Mouse (Mus musculus): ENCODE results near the gene Map1b.

The Map1b gene

DNA sequence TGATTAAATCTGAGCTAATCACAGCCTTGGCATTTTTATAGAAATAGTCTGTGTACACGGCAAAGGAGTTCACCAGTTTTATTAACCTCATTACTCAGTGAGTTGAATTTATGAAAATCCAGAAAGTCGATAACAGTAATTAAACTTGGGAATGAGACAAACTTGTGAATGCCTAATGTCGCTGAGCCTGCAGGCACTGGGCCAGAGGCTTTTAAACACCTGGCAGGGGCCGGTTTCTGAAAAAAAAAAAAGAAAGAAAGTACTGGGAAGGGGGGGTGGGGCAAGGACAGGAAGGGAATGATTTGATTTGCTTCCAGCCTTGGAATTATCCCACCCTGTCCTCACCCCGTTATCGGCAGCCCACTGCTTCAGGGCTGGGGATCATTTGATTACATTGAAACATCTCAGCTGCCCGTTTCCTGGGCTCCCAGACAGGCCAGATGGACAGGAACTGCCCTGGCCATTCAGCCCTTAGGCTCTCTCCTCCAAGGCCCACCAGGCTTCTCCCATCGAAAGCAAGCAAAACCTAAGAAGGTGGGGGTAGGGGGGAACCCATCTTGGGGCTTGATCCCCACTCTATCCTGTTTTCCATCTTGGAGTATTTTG, 21.7 kb upstream of the Map1b start:
- ATAC-seq (ENCODE audit: insufficient number of reproducible peaks, low FRiP score, low TSS enrichment): no peak

- ATAC-seq (ENCODE audit: insufficient number of reproducible peaks, low FRiP score, low TSS enrichment): peak; percentile 70
Observed at GRCm38 (mm10) chr13:99528456-99528855, 12.1 kb upstream of the Map1b start.

- ATAC-seq (ENCODE audit: insufficient number of reproducible peaks, low FRiP score, low TSS enrichment): no peak
Observed at GRCm38 (mm10) chr13:99527936-99528335, 11.6 kb upstream of the Map1b start.

- ATAC-seq (ENCODE audit: insufficient number of reproducible peaks, low FRiP score, low TSS enrichment): no peak
Observed at GRCm38 (mm10) chr13:99525491-99525890, 9.2 kb upstream of the Map1b start.

- ATAC-seq (ENCODE audit: insufficient number of reproducible peaks, low FRiP score, low TSS enrichment): no peak
Observed at GRCm38 (mm10) chr13:99517836-99518235, 1.5 kb upstream of the Map1b start.

GRCm38 (mm10) chr13:99515736-99516447, 448 bp downstream of the Map1b start:
- ATAC-seq (ENCODE audit: insufficient number of reproducible peaks, low FRiP score, low TSS enrichment): peak; percentile 16; the same call in 1 of the 2 replicates

GRCm38 (mm10) chr13:99514917-99515591, 1.3 kb downstream of the Map1b start:
- ATAC-seq (ENCODE audit: insufficient number of reproducible peaks, low FRiP score, low TSS enrichment): peak; percentile 53

GRCm38 (mm10) chr13:99513990-99514389, 2.4 kb downstream of the Map1b start:
- no peak for ATAC-seq (ENCODE audit: insufficient number of reproducible peaks, low FRiP score, low TSS enrichment)

- ATAC-seq (ENCODE audit: insufficient number of reproducible peaks, low FRiP score, low TSS enrichment): no peak
Observed at GRCm38 (mm10) chr13:99513138-99513537, 3.2 kb downstream of the Map1b start.

DNA sequence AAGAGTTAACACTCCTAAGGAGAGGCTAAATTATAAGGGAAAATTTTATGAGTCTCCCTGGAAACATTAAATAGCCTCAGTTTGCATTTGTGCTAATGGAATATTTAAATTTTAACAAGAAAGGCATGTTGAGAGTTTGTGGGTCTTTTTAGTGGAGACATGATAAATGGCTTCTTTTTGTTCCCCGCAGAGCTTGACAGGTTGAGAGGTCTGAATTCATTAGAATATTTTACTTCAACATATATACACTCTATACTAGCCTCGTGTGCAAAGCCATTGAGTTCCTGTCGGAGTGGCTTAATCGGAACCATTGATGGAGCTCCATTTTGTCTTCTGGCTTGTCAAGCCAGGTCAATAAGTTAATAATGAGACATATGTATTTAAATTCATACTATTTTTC, 6.4 kb downstream of the Map1b start:
- no peak for ATAC-seq (ENCODE audit: insufficient number of reproducible peaks, low FRiP score, low TSS enrichment)

- no peak for ATAC-seq (ENCODE audit: insufficient number of reproducible peaks, low FRiP score, low TSS enrichment)
Observed at GRCm38 (mm10) chr13:99506580-99506962, 9.8 kb downstream of the Map1b start.

DNA sequence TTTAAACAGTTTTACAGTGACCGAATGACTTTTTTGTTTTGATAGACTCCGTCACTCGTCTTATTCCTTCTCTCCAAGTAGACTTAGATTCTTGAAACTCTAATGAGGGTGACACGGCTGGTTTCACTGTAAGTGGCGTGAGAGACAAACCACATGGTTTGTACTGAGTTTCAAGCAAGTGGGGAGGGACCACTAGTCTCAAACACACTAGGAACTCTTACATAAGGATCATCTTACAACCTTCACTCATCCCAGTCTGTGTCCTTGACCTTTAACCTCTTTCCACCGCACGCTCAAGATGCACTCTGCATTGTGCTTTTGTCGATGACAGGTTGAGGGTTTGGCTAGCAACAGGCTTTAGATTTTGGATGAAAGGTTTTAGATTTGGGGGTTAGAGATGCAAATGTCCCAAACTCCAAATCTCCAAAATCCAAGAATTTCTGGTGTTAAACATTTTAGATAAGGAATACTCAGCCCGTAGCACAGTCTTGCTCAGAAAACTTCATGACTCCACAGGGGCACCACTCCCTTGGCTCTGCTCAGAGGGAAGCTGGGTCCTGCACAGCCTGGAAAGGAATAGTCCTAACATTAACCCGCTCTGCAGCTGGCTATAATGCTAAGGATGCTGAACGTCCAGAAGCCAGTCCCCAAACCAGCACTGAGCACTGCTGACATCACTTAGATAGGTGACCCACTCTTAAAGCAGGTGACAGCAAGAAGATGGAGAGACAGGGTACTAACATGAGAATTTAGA, 10.3 kb downstream of the Map1b start:
- ATAC-seq (ENCODE audit: insufficient number of reproducible peaks, low FRiP score, low TSS enrichment): no peak

- no peak for ATAC-seq (ENCODE audit: insufficient number of reproducible peaks, low FRiP score, low TSS enrichment)
Observed at GRCm38 (mm10) chr13:99503370-99503979, 12.9 kb downstream of the Map1b start.

- ATAC-seq (ENCODE audit: insufficient number of reproducible peaks, low FRiP score, low TSS enrichment): 0 out of 2 replicates have a peak, but pooled peaks have one; percentile 27
Observed at GRCm38 (mm10) chr13:99502911-99503310, 13.4 kb downstream of the Map1b start.

DNA sequence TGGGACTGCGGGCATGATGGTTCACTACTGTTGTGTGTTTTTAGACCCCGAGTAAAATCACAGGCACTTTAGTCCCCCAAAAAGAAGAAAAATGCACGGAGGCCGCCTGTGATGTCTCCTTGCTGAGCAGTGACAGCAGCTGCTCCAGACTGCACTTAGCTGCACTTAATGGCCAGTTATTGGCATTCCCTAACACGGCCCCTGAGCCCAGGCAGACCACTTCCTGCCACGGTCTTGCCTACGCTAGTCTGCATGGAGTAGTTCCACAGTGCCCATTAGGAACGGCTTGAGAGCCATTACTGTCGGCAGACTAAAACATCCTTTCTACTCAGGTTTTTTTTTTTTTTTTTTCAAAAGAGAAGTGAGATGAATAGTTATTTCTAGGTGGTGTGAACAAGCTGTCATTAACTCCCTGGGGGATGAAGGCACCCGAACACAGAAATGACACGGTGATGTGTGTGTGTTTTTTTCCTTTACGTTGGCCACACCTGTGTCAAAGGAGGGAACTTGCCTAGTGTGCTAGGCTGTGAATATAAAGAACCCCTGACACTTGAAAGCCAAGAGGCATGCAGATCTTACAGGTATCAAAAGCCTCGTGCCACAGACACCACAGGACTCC, 14.1 kb downstream of the Map1b start:
- no peak for ATAC-seq (ENCODE audit: insufficient number of reproducible peaks, low FRiP score, low TSS enrichment)

GRCm38 (mm10) chr13:99501393-99501792, 14.9 kb downstream of the Map1b start:
- no peak for ATAC-seq (ENCODE audit: insufficient number of reproducible peaks, low FRiP score, low TSS enrichment)

- ATAC-seq (ENCODE audit: insufficient number of reproducible peaks, low FRiP score, low TSS enrichment): no peak
Observed at GRCm38 (mm10) chr13:99500609-99501008, 15.7 kb downstream of the Map1b start.

- no peak for ATAC-seq (ENCODE audit: insufficient number of reproducible peaks, low FRiP score, low TSS enrichment)
Observed at GRCm38 (mm10) chr13:99499764-99500163, 16.6 kb downstream of the Map1b start.

DNA sequence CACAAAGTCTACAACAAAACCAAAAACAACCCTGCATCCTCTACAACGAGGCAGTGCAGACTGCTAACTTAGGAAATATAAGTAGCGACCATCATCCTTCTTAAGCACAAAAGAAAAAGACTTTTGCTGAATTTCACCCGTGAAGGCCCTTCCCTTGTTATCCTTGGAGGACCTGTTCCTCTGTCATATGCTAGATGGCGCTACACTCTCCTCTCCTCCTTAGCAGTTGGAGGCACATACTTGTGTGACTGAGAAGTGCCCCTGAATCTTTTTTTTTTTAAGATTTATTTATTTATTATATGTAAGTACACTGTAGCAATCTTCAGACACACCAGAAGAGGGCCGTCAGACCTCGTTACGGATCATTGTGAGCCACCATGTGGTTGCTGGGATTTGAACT, 20.2 kb downstream of the Map1b start:
- ATAC-seq (ENCODE audit: insufficient number of reproducible peaks, low FRiP score, low TSS enrichment): no peak

DNA sequence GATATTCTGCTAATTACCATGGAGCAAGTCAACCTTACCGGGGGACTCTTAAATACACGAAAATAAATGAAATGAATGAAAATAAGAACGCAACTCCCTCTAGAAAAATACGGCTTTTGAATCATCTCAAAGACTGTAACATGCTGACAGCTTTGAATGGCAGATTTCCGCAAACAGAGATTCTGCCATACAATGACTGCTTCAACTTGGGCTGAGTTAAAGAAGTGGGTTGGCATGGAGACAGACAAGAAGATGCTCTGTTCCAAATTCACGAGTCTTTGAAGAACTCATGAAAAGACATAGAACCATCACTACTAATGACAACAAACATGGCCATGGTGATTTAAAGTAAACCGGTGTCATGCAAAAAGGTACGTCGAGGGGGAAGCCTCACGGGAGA, 21.9 kb downstream of the Map1b start:
- ATAC-seq (ENCODE audit: insufficient number of reproducible peaks, low FRiP score, low TSS enrichment): no peak
